Mouse (Mus musculus) liver, embryonic 18 days (tissue): ENCODE data around the gene Yju2. TPM values are rescaled to one million over a fixed set of nuclear protein-coding genes. Genes with fewer than 3 reads are reported as not detected.

Experiments
- polyA plus RNA-seq: library from polyadenylated mRNA; depleted of rRNA; stranded (reverse); fragments of >200 nt; gene quantifications from 2 replicates; pipeline ENCODE4 v1.2.3, GENCODE M21; 2012; rRNA removed

Gene Yju2
- 4.5 and 5.0 TPM in 2 replicates for polyA plus RNA-seq

GRCm38 (mm10) chr17:55958918-55959728 is at the start of gene Yju2:
TSS of gene Yju2 (plus strand) at chr17:55959099.

GRCm38 (mm10) chr17:55949400-55949799 is 9.5 kb upstream of the Yju2 start, which contains the start of gene Zfp119b:
TSS of gene Zfp119b (minus strand) at chr17:55949500.

GRCm38 (mm10) chr17:55952447-55953027 is 6.4 kb upstream of the Yju2 start, which contains the start of gene Ebi3:
TSS of gene Ebi3 (plus strand) at chr17:55952640.

GRCm38 (mm10) chr17:55969966-55970891 is 11.3 kb downstream of the Yju2 start, which contains the start of gene Shd:
TSS of gene Shd (plus strand) at chr17:55970467.

GRCm38 (mm10) chr17:55986030-55986961 is 27.4 kb downstream of the Yju2 start, which contains the start of gene Fsd1:
TSS of gene Fsd1 (plus strand) at chr17:55986509.

GRCm38 (mm10) chr17:56005415-56006061 is 46.6 kb downstream of the Yju2 start, which contains the start of the genes Stap2 and Mpnd:
TSS of gene Stap2 (minus strand) at chr17:56005584.
TSS of gene Mpnd (plus strand) at chr17:56005711.

Other genes starting within 250 kb of the Yju2 start
- 5.5 and 6.5 TPM in 2 replicates for gene Pot1b, start 246.5 kb upstream of the Yju2 start, polyA plus RNA-seq
- 1.6 and 1.7 TPM in 2 replicates for gene Adgre4, start 209.1 kb upstream of the Yju2 start, polyA plus RNA-seq
- gene Zfp119a, start 80.2 kb upstream of the Yju2 start, polyA plus RNA-seq, result 0.96 and 1.3 TPM in 2 replicates
- gene Zfp959, start 67.0 kb upstream of the Yju2 start, polyA plus RNA-seq, result 2.8 and 3.5 TPM in 2 replicates
- gene Zfp119b, start 9.6 kb upstream of the Yju2 start, polyA plus RNA-seq, result 1.1 and 1.5 TPM in 2 replicates
- 9.9 and 13.9 TPM in 2 replicates for gene Ebi3, start 6.5 kb upstream of the Yju2 start, polyA plus RNA-seq
- 0.44 and 0.54 TPM in 2 replicates for gene Shd, start 11.4 kb downstream of the Yju2 start, polyA plus RNA-seq
- 0.07 and 0.12 TPM in 2 replicates for gene Fsd1, start 27.4 kb downstream of the Yju2 start, polyA plus RNA-seq
- gene Stap2, start 46.5 kb downstream of the Yju2 start, polyA plus RNA-seq, result 15.6 and 16.5 TPM in 2 replicates
- gene Mpnd, start 46.6 kb downstream of the Yju2 start, polyA plus RNA-seq, result 28.4 and 34.8 TPM in 2 replicates
- 36.6 and 39.4 TPM in 2 replicates for gene Sh3gl1, start 77.5 kb downstream of the Yju2 start, polyA plus RNA-seq
- 6.3 and 6.8 TPM in 2 replicates for gene Chaf1a, start 81.3 kb downstream of the Yju2 start, polyA plus RNA-seq
- 16.2 and 18.5 TPM in 2 replicates for gene Ubxn6, start 115.9 kb downstream of the Yju2 start, polyA plus RNA-seq
- 21.8 and 24.8 TPM in 2 replicates for gene Hdgfl2, start 120.5 kb downstream of the Yju2 start, polyA plus RNA-seq
- gene Plin4, start 150.7 kb downstream of the Yju2 start, polyA plus RNA-seq, result 1.8 and 2.7 TPM in 2 replicates
- 30.3 and 41.4 TPM in 2 replicates for gene Plin5, start 158.5 kb downstream of the Yju2 start, polyA plus RNA-seq
- 27.0 and 30.1 TPM in 2 replicates for gene Lrg1, start 162.9 kb downstream of the Yju2 start, polyA plus RNA-seq
- gene Sema6b, start 181.2 kb downstream of the Yju2 start, polyA plus RNA-seq, result 3.1 and 4.3 TPM in 2 replicates
- gene Tnfaip8l1, start 203.4 kb downstream of the Yju2 start, polyA plus RNA-seq, result 2.3 and 2.7 TPM in 2 replicates
- gene Mydgf, start 224.8 kb downstream of the Yju2 start, polyA plus RNA-seq, result 55.4 and 56.7 TPM in 2 replicates